Mouse (Mus musculus) left cerebral cortex, postnatal 4 days (tissue): Measurements from ENCODE around the gene Snx10. TPM values are rescaled to one million over a fixed set of nuclear protein-coding genes. Genes with fewer than 3 reads are reported as not detected.
A peak's percentile ranks its signal among the peaks of the same experiment; 100 is the strongest.
"Not testable (repeated sequence)": the region's sequence is repeated elsewhere in the genome, so short reads cannot be mapped to it uniquely, and the experiment has no call there.

Experiments used
- DNase-seq: peaks from one replicate; pipeline ENCODE4 v3.0.0-alpha.2; 2022
- intact Hi-C: fragments of 180-260 bp; cut with DNase I; formaldehyde crosslinking; loops from one replicate; pipeline ENCODE4 v1.15.1; 2025
- total RNA-seq, 2 experiments: library from RNA; stranded (reverse); gene quantifications; 2 replicates each; pipeline ENCODE4 v1.2.3; 2021

Snx10 gene
- 10 to 100 TPM; 89.6 to 97.9 TPM for total RNA-seq

- DNase-seq, result peak; percentile 49
- intact Hi-C loops, result no loop called here
These were observed at the start of gene Snx10 for GRCm38 (mm10) chr6:51523807-51524320. TSS of gene Snx10 (plus strand) at chr6:51523901.

GRCm38 (mm10) chr6:51479136-51479731 is 44.5 kb upstream of the Snx10 start:
- intact Hi-C loops, result no loop called here

GRCm38 (mm10) chr6:51481548-51481947 is 42.2 kb upstream of the Snx10 start:
- DNase-seq, result no peak
- intact Hi-C loops, result no loop called here

More at GRCm38 (mm10) chr6:51479136-51479731, 44.5 kb upstream of the Snx10 start:
- DNase-seq, result no peak

- no peak for DNase-seq
- intact Hi-C loops, result no loop called here
These were observed 39.8 kb upstream of the Snx10 start for GRCm38 (mm10) chr6:51483861-51484260.

GRCm38 (mm10) chr6:51484556-51484955 is 39.1 kb upstream of the Snx10 start:
- intact Hi-C loops, DNase-seq: not testable (repeated sequence)

- intact Hi-C loops, result no loop called here
- DNase-seq, result no peak
These were observed 38.1 kb upstream of the Snx10 start for GRCm38 (mm10) chr6:51485646-51486045.

GRCm38 (mm10) chr6:51486076-51486710 is 37.5 kb upstream of the Snx10 start:
- DNase-seq, result no peak
- intact Hi-C loops, result no loop called here

- DNase-seq, result no peak
- intact Hi-C loops, result no loop called here
These were observed 37.0 kb upstream of the Snx10 start for GRCm38 (mm10) chr6:51486731-51487130.

- peak; percentile 33 for DNase-seq
- intact Hi-C loops, result no loop called here
These were observed 33.9 kb upstream of the Snx10 start for GRCm38 (mm10) chr6:51489787-51490186.

- DNase-seq, result no peak
- intact Hi-C loops, result no loop called here
These were observed 26.2 kb upstream of the Snx10 start for GRCm38 (mm10) chr6:51497321-51498111.

GRCm38 (mm10) chr6:51505671-51506070 is 18.0 kb upstream of the Snx10 start:
- no peak for DNase-seq
- intact Hi-C loops, result no loop called here

- intact Hi-C loops, result no loop called here
- no peak for DNase-seq
These were observed 16.1 kb upstream of the Snx10 start for GRCm38 (mm10) chr6:51507556-51507955.

GRCm38 (mm10) chr6:51508750-51509648 is 14.7 kb upstream of the Snx10 start:
- intact Hi-C loops, result no loop called here
- peak; percentile 77 for DNase-seq

- peak; percentile 51 for DNase-seq
- intact Hi-C loops, result no loop called here
These were observed 13.6 kb upstream of the Snx10 start for GRCm38 (mm10) chr6:51510094-51510493.

GRCm38 (mm10) chr6:51510946-51511345 is 12.8 kb upstream of the Snx10 start:
- DNase-seq, result no peak
- intact Hi-C loops, result no loop called here

GRCm38 (mm10) chr6:51513745-51514144 is 10.0 kb upstream of the Snx10 start:
- intact Hi-C loops, result no loop called here
- no peak for DNase-seq

GRCm38 (mm10) chr6:51514860-51515259 is 8.8 kb upstream of the Snx10 start:
- DNase-seq, result no peak
- intact Hi-C loops, result no loop called here

- intact Hi-C loops, result no loop called here
- no peak for DNase-seq
These were observed 391 bp upstream of the Snx10 start for GRCm38 (mm10) chr6:51523310-51523709.

- DNase-seq, result peak; percentile 68
- intact Hi-C loops, result no loop called here
These were observed 725 bp downstream of the Snx10 start for GRCm38 (mm10) chr6:51524321-51524931.

- no peak for DNase-seq
These were observed 1.3 kb downstream of the Snx10 start for GRCm38 (mm10) chr6:51525001-51525400.

More at GRCm38 (mm10) chr6:51525001-51525400, 1.3 kb downstream of the Snx10 start:
- intact Hi-C loops, result no loop called here
